Mouse (Mus musculus) lung, postnatal 10 days (tissue): ENCODE measurements at regions not wholly inside any gene's neighbourhood (a gene's known extent, or its start where the extent isn't known, plus 50 kb on each side); places are given as distances from the start of the nearest gene placed in this dataset.
A peak's percentile ranks its signal among the peaks of the same experiment; 100 is the strongest.

Experiments used
- DNase-seq: peaks from one replicate; pipeline ENCODE4 v3.0.0; 2021

GRCm38 (mm10) chr10:60936659-60937516 is 105.5 kb upstream of the Unc5b start:
- DNase-seq, result peak; percentile 62

- peak; percentile 90 for DNase-seq
These were observed 103.2 kb upstream of the Unc5b start for GRCm38 (mm10) chr10:60934297-60935286.

GRCm38 (mm10) chr10:60933891-60934290 is 102.5 kb upstream of the Unc5b start:
- DNase-seq, result peak; percentile 59

- DNase-seq, result no peak
These were observed 101.5 kb upstream of the Unc5b start for GRCm38 (mm10) chr10:60932855-60933254.

- peak; percentile 36 for DNase-seq
These were observed 100.6 kb upstream of the Unc5b start for GRCm38 (mm10) chr10:60931891-60932378.

- no peak for DNase-seq
These were observed 97.3 kb upstream of the Unc5b start for GRCm38 (mm10) chr10:60928646-60929045.

GRCm38 (mm10) chr10:60928164-60928563 is 96.8 kb upstream of the Unc5b start:
- DNase-seq, result no peak

- DNase-seq, result no peak
These were observed 95.3 kb upstream of the Unc5b start for GRCm38 (mm10) chr10:60926632-60927031.

GRCm38 (mm10) chr10:60925644-60926043 is 94.3 kb upstream of the Unc5b start:
- DNase-seq, result no peak

GRCm38 (mm10) chr10:60925198-60925597 is 93.8 kb upstream of the Unc5b start:
- no peak for DNase-seq

GRCm38 (mm10) chr10:60923806-60924205 is 92.4 kb upstream of the Unc5b start:
- no peak for DNase-seq

GRCm38 (mm10) chr10:60920621-60921020 is 89.2 kb upstream of the Unc5b start:
- DNase-seq, result no peak

GRCm38 (mm10) chr10:60918020-60918419 is 86.6 kb upstream of the Unc5b start:
- no peak for DNase-seq

- peak; percentile 44 for DNase-seq
These were observed 83.0 kb upstream of the Unc5b start for GRCm38 (mm10) chr10:60914391-60914790.

GRCm38 (mm10) chr10:60913456-60913900 is 82.1 kb upstream of the Unc5b start:
- no peak for DNase-seq

- DNase-seq, result no peak
These were observed 73.0 kb upstream of the Unc5b start for GRCm38 (mm10) chr10:60904351-60904750.

GRCm38 (mm10) chr10:60900992-60901391 is 69.6 kb upstream of the Unc5b start:
- DNase-seq, result no peak

GRCm38 (mm10) chr10:60893810-60894147 is 62.4 kb upstream of the Unc5b start:
- DNase-seq, result no peak

- no peak for DNase-seq
These were observed 61.9 kb upstream of the Unc5b start for GRCm38 (mm10) chr10:60893130-60893809.

GRCm38 (mm10) chr10:60892730-60893129 is 61.3 kb upstream of the Unc5b start:
- DNase-seq, result peak; percentile 40

GRCm38 (mm10) chr10:60891476-60892170 is 60.2 kb upstream of the Unc5b start:
- DNase-seq, result no peak

GRCm38 (mm10) chr10:60889792-60890191 is 58.4 kb upstream of the Unc5b start:
- DNase-seq, result no peak
